Mouse (Mus musculus): ENCODE results near the gene Smad6.

DNA sequence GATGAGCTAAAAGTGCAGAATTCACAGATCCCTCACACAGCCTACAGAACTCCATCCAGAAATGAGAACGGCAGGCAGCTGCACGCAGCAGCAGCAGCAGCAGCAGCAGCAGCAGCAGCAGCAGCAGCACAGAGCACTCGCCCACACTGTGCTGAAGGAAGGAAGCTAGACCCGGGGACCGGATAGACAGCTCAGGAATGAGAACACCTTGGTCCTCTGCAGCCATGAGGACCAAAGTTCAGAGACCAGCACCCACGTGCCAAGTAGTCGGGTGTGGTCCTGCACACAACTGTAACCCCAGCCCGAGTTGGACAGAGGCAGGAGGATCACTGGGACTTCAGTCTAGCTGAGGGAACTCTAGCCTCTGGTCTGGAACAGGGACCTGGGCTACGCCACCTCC is 22.7 kb downstream of the Smad6 start:
- TF ChIP-seq CTCF (IDR thresholded peaks at IDR 0.05; ENCODE audit: low read depth, low read length) = no peak
- TF ChIP-seq POLR2A (IDR thresholded peaks at IDR 0.05; ENCODE audit: extremely low read depth, insufficient read depth, low read length) = no peak
